Mouse (Mus musculus) brain, embryonic 14.5 days (tissue): ENCODE measurements around the gene Pxt1. TPM values are rescaled to one million over a fixed set of nuclear protein-coding genes. Genes with fewer than 3 reads are reported as not detected.
"Not testable (repeated sequence)": the region's sequence is repeated elsewhere in the genome, so short reads cannot be mapped to it uniquely, and the experiment has no call there.

Experiments
- DNase-seq: peaks from one replicate; pipeline ENCODE4 v3.0.0-alpha.2; 2011; ENCODE audit warnings: low read depth
- CTCF ChIP-seq: fragments of 200-500 bp; IDR thresholded peaks from 2 replicates; pipeline ENCODE4 v1.5.1; 2012; ENCODE audit warnings: inconsistent platforms, mild to moderate bottlenecking, moderate library complexity, borderline replicate concordance; ENCODE audit not compliant: insufficient read depth, insufficient read length; ENCODE audit errors: extremely low read depth
- POLR2A ChIP-seq: fragments of 200-500 bp; IDR thresholded peaks from 2 replicates; pipeline ENCODE4 v1.6.1; 2012; ENCODE audit warnings: mild to moderate bottlenecking, inconsistent platforms, borderline replicate concordance; ENCODE audit not compliant: poor library complexity, insufficient read depth, insufficient read length, severe bottlenecking; ENCODE audit errors: extremely low read depth
- polyA plus RNA-seq: library from polyadenylated mRNA; depleted of rRNA; stranded (reverse); fragments of >200 nt; gene quantifications from 2 replicates; pipeline ENCODE4 v1.2.3, GENCODE M21; 2012; rRNA removed

Gene Pxt1
- not detected in 2 replicates for polyA plus RNA-seq

GRCm38 (mm10) chr17:28943740-28944139 is at the start of gene Pxt1:
Gene Pxt1 (minus strand): TSS chr17:28943840.
- TF ChIP-seq CTCF (no peak), POLR2A (no peak)
- DNase-seq, result no peak

- DNase-seq, result not testable (repeated sequence)
These were observed 49.4 kb upstream of the Pxt1 start for GRCm38 (mm10) chr17:28993004-28993403.

GRCm38 (mm10) chr17:28992105-28992504 is 48.5 kb upstream of the Pxt1 start:
- TF ChIP-seq POLR2A (no peak), CTCF (no peak)
- DNase-seq, result peak; percentile 91

GRCm38 (mm10) chr17:28991286-28991685 is 47.6 kb upstream of the Pxt1 start:
- TF ChIP-seq POLR2A (no peak), CTCF (no peak)
- peak; percentile 33 for DNase-seq

- no peak for TF ChIP-seq CTCF
- TF ChIP-seq POLR2A, result no peak
- peak; percentile 18 for DNase-seq
These were observed 46.4 kb upstream of the Pxt1 start for GRCm38 (mm10) chr17:28990060-28990459.

- TF ChIP-seq POLR2A, result no peak
- no peak for TF ChIP-seq CTCF
- no peak for DNase-seq
These were observed 45.4 kb upstream of the Pxt1 start for GRCm38 (mm10) chr17:28988996-28989395.

GRCm38 (mm10) chr17:28988291-28988690 is 44.7 kb upstream of the Pxt1 start:
- DNase-seq, result no peak
- TF ChIP-seq POLR2A, result no peak
- no peak for TF ChIP-seq CTCF

- TF ChIP-seq POLR2A (no peak), CTCF (peak; percentile 69; the same call in 1 of the 2 replicates)
- DNase-seq, result peak; percentile 67
These were observed 44.1 kb upstream of the Pxt1 start for GRCm38 (mm10) chr17:28987713-28988112.

GRCm38 (mm10) chr17:28986833-28987232 is 43.2 kb upstream of the Pxt1 start:
- TF ChIP-seq POLR2A, result no peak
- TF ChIP-seq CTCF, result peak; percentile 48; the same call in 1 of the 2 replicates
- DNase-seq, result no peak

GRCm38 (mm10) chr17:28984724-28985420 is 41.2 kb upstream of the Pxt1 start:
- TF ChIP-seq CTCF, result no peak
- TF ChIP-seq POLR2A, result no peak
- DNase-seq, result no peak

- TF ChIP-seq CTCF (no peak), POLR2A (no peak)
These were observed 39.0 kb upstream of the Pxt1 start for GRCm38 (mm10) chr17:28982591-28982990.

GRCm38 (mm10) chr17:28981081-28981480 is 37.4 kb upstream of the Pxt1 start:
- no peak for TF ChIP-seq POLR2A
- TF ChIP-seq CTCF, result no peak
- DNase-seq, result peak; percentile 25

More at GRCm38 (mm10) chr17:28982591-28982990, 39.0 kb upstream of the Pxt1 start:
- no peak for DNase-seq

- TF ChIP-seq POLR2A, result no peak
- no peak for TF ChIP-seq CTCF
- DNase-seq, result no peak
These were observed 35.5 kb upstream of the Pxt1 start for GRCm38 (mm10) chr17:28979091-28979490.

GRCm38 (mm10) chr17:28970122-28970521 is 26.5 kb upstream of the Pxt1 start:
- no peak for TF ChIP-seq CTCF
- TF ChIP-seq POLR2A, result no peak
- no peak for DNase-seq
